8 mouse cellular contexts compared by ENCODE assay signal in the genomic region with DNA sequence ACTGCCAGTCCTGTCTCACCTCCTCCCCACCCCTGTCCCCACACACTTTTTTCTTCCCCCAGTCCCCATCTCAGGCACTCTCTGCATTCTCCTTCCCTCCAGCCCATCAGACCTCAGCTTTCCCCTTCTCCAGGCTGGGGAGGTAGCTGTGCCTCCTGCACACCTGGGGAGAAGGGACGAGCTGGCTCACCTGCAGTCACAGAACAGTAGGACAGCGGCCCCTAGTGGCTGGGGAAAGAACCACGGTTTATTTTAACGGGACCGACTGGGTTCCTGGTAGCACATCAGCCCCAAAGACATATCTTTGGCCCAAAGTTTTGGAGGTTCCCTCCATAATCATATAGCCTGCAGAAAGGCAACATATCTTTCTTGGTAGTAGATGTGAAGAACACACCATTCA. TPM values are rescaled to one million over a fixed set of nuclear protein-coding genes. Genes with fewer than 3 reads are reported as not detected.
DNase-seq lines count a peak whose midpoint lies in the region; ATAC-seq and TF ChIP-seq lines count a peak whose summit lies in the region.

No protein-coding gene starts in this region.

- H3K27me3 ChIP-seq in kidney, embryonic 16.5 days (ENCODE audit: insufficient read depth, low read length), result peaks cover 13% of the 10 kb centered on the region
- peaks cover 2 to 4% of the 10 kb centered on the region in 2 experiments; a peak in 2 of 4 replicates for H3K27me3 ChIP-seq in MEL (ENCODE audit: control insufficient read depth in 1 of 2, insufficient read depth in 2 of 2, low read length in 2 of 2)
- H3K27me3 ChIP-seq in heart, postnatal 0 days (ENCODE audit: control insufficient read depth, insufficient read depth, low read length), result peaks cover 21% of the 10 kb centered on the region
- H3K27me3 ChIP-seq in limb, embryonic 10.5 days (ENCODE audit: low read depth, poor library complexity, severe bottlenecking), result peaks cover 45% of the 10 kb centered on the region

- peak; percentile 85 for TF ChIP-seq RAD21 in MEL (IDR thresholded peaks at IDR 0.05; ENCODE audit: low read depth, low read length)

- no peak overlapping the region for H3K4me2 ChIP-seq in kidney, embryonic 16.5 days (replicated peaks; ENCODE audit: low read depth, low read length)
- no peak overlapping the region for H3K4me2 ChIP-seq in heart, postnatal 0 days (ENCODE audit: low read depth, low read length)

- TF ChIP-seq EP300 in MEL (IDR thresholded peaks at IDR 0.05; ENCODE audit: low read depth in 1 of 2, low read length in 2 of 2), result no peak
- TF ChIP-seq EP300 in heart, postnatal 0 days (IDR thresholded peaks at IDR 0.05; ENCODE audit: low read depth), result no peak

- TF ChIP-seq POLR2A in MEL (IDR thresholded peaks at IDR 0.05; ENCODE audit: control insufficient read depth in 1 of 2, insufficient read depth in 1 of 2, low read depth in 1 of 2, low read length in 2 of 2, poor library complexity in 1 of 2), result no peak

- 0% methylated on average over 5 of the region's 5 CpGs for WGBS in kidney, embryonic 16.5 days
- 0% methylated on average over 5 of the region's 5 CpGs for WGBS in heart, postnatal 0 days
- WGBS in limb, embryonic 10.5 days, result 2% methylated on average over 5 of the region's 5 CpGs

- peak; percentile 72 for DNase-seq in kidney, adult 11 months
- DNase-seq in MEL (ENCODE audit: low read depth, low spot score), result peak; percentile 67
- DNase-seq in cerebellum, adult 9-11 months, result peak; percentile 88
- DNase-seq in heart, postnatal 0 days (ENCODE audit: low spot score), result peak; percentile 41
- DNase-seq in limb, embryonic 10.5 days (ENCODE audit: low spot score), result peak; percentile 85
- peak; percentile 80 for DNase-seq in retina, embryonic 14.5 days (ENCODE audit: low spot score)
- DNase-seq in thymus, postnatal 25 days, result peak; percentile 82

- H3K4me1 ChIP-seq in kidney, embryonic 16.5 days (ENCODE audit: insufficient read depth, low read length), result peaks cover 5% of the 10 kb centered on the region; the same call in 1 of the 2 replicates
- no peaks in the 10 kb centered on the region for H3K4me1 ChIP-seq in MEL (ENCODE audit: control insufficient read depth in 1 of 2, insufficient read depth in 2 of 2, low read length in 2 of 2)
- H3K4me1 ChIP-seq in heart, postnatal 0 days (ENCODE audit: control insufficient read depth, insufficient read depth), result no peaks in the 10 kb centered on the region; the same call in 1 of the 2 replicates
- H3K4me1 ChIP-seq in limb, embryonic 10.5 days, result peaks cover 24% of the 10 kb centered on the region

- H3K79me2 ChIP-seq in MEL (ENCODE audit: control insufficient read depth, insufficient read depth, low read length, poor library complexity), result no peaks in the 10 kb centered on the region

- H3K9me3 ChIP-seq in kidney, embryonic 16.5 days (ENCODE audit: low read length), result no peaks in the 10 kb centered on the region
- no peaks in the 10 kb centered on the region for H3K9me3 ChIP-seq in MEL (replicated peaks; ENCODE audit: insufficient read depth, low read length)
- no peaks in the 10 kb centered on the region for H3K9me3 ChIP-seq in heart, postnatal 0 days (replicated peaks; ENCODE audit: control insufficient read depth, low read length)
- H3K9me3 ChIP-seq in limb, embryonic 10.5 days (replicated peaks), result no peaks in the 10 kb centered on the region

- no peak; the same call in 1 of the 2 replicates for ATAC-seq in kidney, embryonic 16.5 days (ENCODE audit: low FRiP score, low TSS enrichment)
- no peak for ATAC-seq in heart, postnatal 0 days (ENCODE audit: insufficient read depth, low read depth)

- no peak overlapping the region for H3K4me3 ChIP-seq in kidney, embryonic 16.5 days (ENCODE audit: low read length)
- no peak overlapping the region for H3K4me3 ChIP-seq in MEL (ENCODE audit: control insufficient read depth in 1 of 2, insufficient read depth in 1 of 2, low read depth in 2 of 2, low read length in 2 of 2)
- H3K4me3 ChIP-seq in heart, postnatal 0 days (ENCODE audit: low read depth, low read length), result no peak overlapping the region
- no peak overlapping the region for H3K4me3 ChIP-seq in limb, embryonic 10.5 days

- no peaks in the 10 kb centered on the region for H3K36me3 ChIP-seq in kidney, embryonic 16.5 days (ENCODE audit: insufficient read depth, low read length)
- no peaks in the 10 kb centered on the region for H3K36me3 ChIP-seq in MEL (ENCODE audit: control insufficient read depth in 1 of 2, insufficient read depth in 2 of 2, low read length in 2 of 2)
- H3K36me3 ChIP-seq in heart, postnatal 0 days (replicated peaks; ENCODE audit: control insufficient read depth, insufficient read depth, low read length), result no peaks in the 10 kb centered on the region
- H3K36me3 ChIP-seq in limb, embryonic 10.5 days, result no peaks in the 10 kb centered on the region

- no peak overlapping the region for H3K27ac ChIP-seq in kidney, embryonic 16.5 days (ENCODE audit: low read length)
- no peak overlapping the region for H3K27ac ChIP-seq in MEL (ENCODE audit: control insufficient read depth, low read depth, low read length)
- H3K27ac ChIP-seq in heart, postnatal 0 days (ENCODE audit: low read depth), result no peak overlapping the region
- no peak overlapping the region for H3K27ac ChIP-seq in limb, embryonic 10.5 days

- H3K9ac ChIP-seq in kidney, embryonic 16.5 days (replicated peaks; ENCODE audit: low read length), result no peak overlapping the region
- no peak overlapping the region for H3K9ac ChIP-seq in MEL (ENCODE audit: control insufficient read depth, low read depth, low read length, poor library complexity, severe bottlenecking)
- H3K9ac ChIP-seq in heart, postnatal 0 days (replicated peaks; ENCODE audit: low read depth, low read length), result no peak overlapping the region

- peak; percentile 86 to 97 (median 93) for TF ChIP-seq CTCF in MEL (IDR thresholded peaks at IDR 0.05 in 2 of 3, conservative IDR thresholded peaks at IDR 0.05 in 1 of 3; ENCODE audit: control insufficient read depth in 1 of 3, insufficient read depth in 1 of 3, low read depth in 2 of 3, low read length in 3 of 3, poor library complexity in 1 of 3, severe bottlenecking in 1 of 3)
- TF ChIP-seq CTCF in heart, postnatal 0 days (IDR thresholded peaks at IDR 0.05; ENCODE audit: low read depth), result peak; percentile 90

TF ChIP-seq in MEL, 35 proteins besides CTCF, POLR2A, EP300 and RAD21:
- no peak for TF ChIP-seq CHD2 (IDR thresholded peaks at IDR 0.05; ENCODE audit: low read length)
- TF ChIP-seq USF2 (IDR thresholded peaks at IDR 0.05; ENCODE audit: borderline replicate concordance in 1 of 2, insufficient read depth in 1 of 2, low read depth in 1 of 2, low read length in 2 of 2), result no peak
- TF ChIP-seq RCOR1 (IDR thresholded peaks at IDR 0.05; ENCODE audit: low read depth, low read length), result no peak
- no peak for TF ChIP-seq MXI1 (IDR thresholded peaks at IDR 0.05; ENCODE audit: low read depth, low read length)
- no peak for TF ChIP-seq ZMIZ1 (IDR thresholded peaks at IDR 0.05; ENCODE audit: low read depth, low read length)
- peak; percentile 82 for TF ChIP-seq ZC3H11A (IDR thresholded peaks at IDR 0.05; ENCODE audit: low read depth, low read length)
- no peak for TF ChIP-seq POLR2AphosphoS2 (IDR thresholded peaks at IDR 0.05; ENCODE audit: low read length)
- no peak for TF ChIP-seq MAFK (IDR thresholded peaks at IDR 0.05; ENCODE audit: borderline replicate concordance, low read depth, low read length)
- TF ChIP-seq MEF2A (IDR thresholded peaks at IDR 0.05; ENCODE audit: extremely low read depth, insufficient replicate concordance, low read depth, low read length, poor library complexity, severe bottlenecking), result no peak
- peak; percentile 73 for TF ChIP-seq SMC3 (IDR thresholded peaks at IDR 0.05; ENCODE audit: low read depth, low read length)
- no peak for TF ChIP-seq USF1 (IDR thresholded peaks at IDR 0.05; ENCODE audit: low read depth, low read length)

RNA-seq across cellular contexts. Expression of gene Adgrl1, which starts 6.0 kb away (rescaled TPM):
- 17.8 and 19.6 TPM in 2 replicates for polyA plus RNA-seq in kidney, embryonic 16.5 days (2015; fragmentation: Nextera tagmentation; extraction: Ambion mirVana)
- total RNA-seq in MEL (2012; rRNA removed), result 17.7 and 21.7 TPM in 2 replicates
- 10 to 100 TPM in 1 of 2 experiments, not detected in 1; 35.3 TPM for polyA plus RNA-seq in MEL (2012; ENCODE audit: insufficient read depth in 1 of 2, insufficient read length in 2 of 2, low read depth in 1 of 2, low replicate concordance in 2 of 2, missing spikeins in 1 of 2)
- 28.7 and 58.4 TPM in 2 replicates for total RNA-seq in heart, postnatal 0 days (2014; rRNA removed; ENCODE audit: low replicate concordance)
- 3.8 and 4.4 TPM in 2 replicates for polyA plus RNA-seq in heart, postnatal 0 days (2015; fragmentation: Nextera tagmentation; extraction: Ambion mirVana)
- 12.3 and 16.2 TPM in 2 replicates for polyA plus RNA-seq in limb, embryonic 10.5 days (2016; fragmentation: Nextera tagmentation; extraction: Ambion mirVana)
